Mouse (Mus musculus) MEL (cell line): ENCODE measurements around the gene Il23r. TPM values are rescaled to one million over a fixed set of nuclear protein-coding genes. Genes with fewer than 3 reads are reported as not detected.

Experiments
- DNase-seq: peaks from one replicate; pipeline ENCODE4 v3.0.0; 2011; ENCODE audit warnings: low read depth, low spot score
- H3K27ac ChIP-seq: 2 replicates; pipeline ENCODE4 v1.5.1; 2012; ENCODE audit warnings: low read depth, mild to moderate bottlenecking, control low read depth, low read length, moderate library complexity; ENCODE audit not compliant: control insufficient read depth
- H3K27me3 ChIP-seq, 2 experiments: fragments of 150-350 bp in 1 of 2; sonication (generic) in 1 of 2; 2 replicates each; pipeline ENCODE4 v1.6.1; 2012; ENCODE audit warnings: low read length in 2 of 2, mild to moderate bottlenecking in 2 of 2, improper control_type of control experiment in 1 of 2, moderate library complexity in 1 of 2; ENCODE audit not compliant: insufficient read depth in 2 of 2, control insufficient read depth in 1 of 2
- H3K36me3 ChIP-seq, 2 experiments: 2 replicates each; pipeline ENCODE4 v1.6.1; 2012 to 2014; ENCODE audit warnings: low read length in 2 of 2, improper control_type of control experiment in 1 of 2, inconsistent platforms in 1 of 2, mild to moderate bottlenecking in 1 of 2; ENCODE audit not compliant: insufficient read depth in 2 of 2, control insufficient read depth in 1 of 2
- H3K4me1 ChIP-seq, 2 experiments: fragments of 150-350 bp in 1 of 2; sonication (generic) in 1 of 2; 2 replicates each; pipeline ENCODE4 v1.6.1; 2012; ENCODE audit warnings: low read length in 2 of 2, improper control_type of control experiment in 1 of 2, mild to moderate bottlenecking in 1 of 2; ENCODE audit not compliant: insufficient read depth in 2 of 2, control insufficient read depth in 1 of 2
- H3K4me3 ChIP-seq, 2 experiments: fragments of 150-350 bp in 1 of 2; sonication (generic) in 1 of 2; 2 replicates each; pipeline ENCODE4 v1.5.1; 2012; ENCODE audit warnings: low read depth in 2 of 2, low read length in 2 of 2, mild to moderate bottlenecking in 2 of 2, moderate library complexity in 2 of 2, control low read depth in 1 of 2, improper control_type of control experiment in 1 of 2; ENCODE audit not compliant: control insufficient read depth in 1 of 2, insufficient read depth in 1 of 2
- H3K79me2 ChIP-seq: 2 replicates; pipeline ENCODE4 v1.6.1; 2012; ENCODE audit warnings: mild to moderate bottlenecking, low read length, moderate library complexity; ENCODE audit not compliant: control insufficient read depth, poor library complexity, insufficient read depth
- H3K9ac ChIP-seq: 2 replicates; pipeline ENCODE4 v1.6.1; 2012; ENCODE audit warnings: low read depth, mild to moderate bottlenecking, control low read depth, low read length, moderate library complexity; ENCODE audit not compliant: control insufficient read depth, poor library complexity, severe bottlenecking
- H3K9me3 ChIP-seq: fragments of 150-350 bp; sonication (generic); replicated peaks from 2 replicates; pipeline ENCODE4 v1.6.1; 2012; ENCODE audit warnings: mild to moderate bottlenecking, low read length, improper control_type of control experiment, moderate library complexity; ENCODE audit not compliant: insufficient read depth
- CHD2 ChIP-seq: IDR thresholded peaks from 2 replicates; pipeline ENCODE4 v1.6.1; 2011; ENCODE audit warnings: low read length, improper control_type of control experiment
- CTCF ChIP-seq, 3 experiments: IDR thresholded peaks in 2 of 3; conservative IDR thresholded peaks in 1 of 3; 2 replicates each; pipeline ENCODE4 v1.5.1; 2011 to 2012; ENCODE audit warnings: low read length in 3 of 3, low read depth in 2 of 3, mild to moderate bottlenecking in 2 of 3, improper control_type of control experiment in 1 of 3, inconsistent platforms in 1 of 3, mixed read lengths in 1 of 3, moderate library complexity in 1 of 3; ENCODE audit not compliant: control insufficient read depth in 1 of 3, insufficient read depth in 1 of 3, poor library complexity in 1 of 3, severe bottlenecking in 1 of 3
- E2F4 ChIP-seq: IDR thresholded peaks from 2 replicates; pipeline ENCODE4 v1.6.1; 2011; ENCODE audit warnings: low read depth, low read length, improper control_type of control experiment, borderline replicate concordance
- ELF1 ChIP-seq: IDR thresholded peaks from 2 replicates; pipeline ENCODE4 v1.6.1; 2014; ENCODE audit warnings: low read depth, mild to moderate bottlenecking, inconsistent platforms, low read length, improper control_type of control experiment, moderate library complexity
- JUND ChIP-seq: IDR thresholded peaks from 2 replicates; pipeline ENCODE4 v1.6.1; 2011; ENCODE audit warnings: low read depth, mild to moderate bottlenecking, improper control_type of control experiment, low read length
- KAT2A ChIP-seq: conservative IDR thresholded peaks from 2 replicates; pipeline ENCODE4 v1.6.1; 2012; ENCODE audit warnings: low read depth, low read length, improper control_type of control experiment, inconsistent platforms
- MAZ ChIP-seq: IDR thresholded peaks from 2 replicates; pipeline ENCODE4 v1.6.1; 2012; ENCODE audit warnings: low read depth, mild to moderate bottlenecking, inconsistent platforms, low read length, improper control_type of control experiment
- NELFE ChIP-seq: IDR thresholded peaks from 2 replicates; pipeline ENCODE4 v1.6.1; 2011; ENCODE audit warnings: low read depth, low read length, improper control_type of control experiment
- POLR2A ChIP-seq, 2 experiments: IDR thresholded peaks; 2 replicates each; pipeline ENCODE4 v1.6.1; 2011 to 2012; ENCODE audit warnings: low read length in 2 of 2, mild to moderate bottlenecking in 2 of 2, control low read depth in 1 of 2, improper control_type of control experiment in 1 of 2, low read depth in 1 of 2, moderate library complexity in 1 of 2; ENCODE audit not compliant: control insufficient read depth in 1 of 2, insufficient read depth in 1 of 2, poor library complexity in 1 of 2
- RCOR1 ChIP-seq: IDR thresholded peaks from 2 replicates; pipeline ENCODE4 v1.6.1; 2012; ENCODE audit warnings: low read depth, mild to moderate bottlenecking, inconsistent platforms, low read length, improper control_type of control experiment
- SIN3A ChIP-seq: IDR thresholded peaks from 2 replicates; pipeline ENCODE4 v1.6.1; 2012; ENCODE audit warnings: low read length, improper control_type of control experiment, inconsistent platforms
- TAL1 ChIP-seq: IDR thresholded peaks from 2 replicates; pipeline ENCODE4 v1.6.1; 2012; ENCODE audit warnings: mild to moderate bottlenecking, inconsistent platforms, low read length, moderate library complexity, mixed read lengths
- TCF12 ChIP-seq: IDR thresholded peaks from 2 replicates; pipeline ENCODE4 v1.6.1; 2014; ENCODE audit warnings: low read depth, mild to moderate bottlenecking, inconsistent platforms, low read length, improper control_type of control experiment, moderate library complexity
- USF1 ChIP-seq: IDR thresholded peaks from 2 replicates; pipeline ENCODE4 v1.6.1; 2014; ENCODE audit warnings: low read depth, mild to moderate bottlenecking, inconsistent platforms, low read length, improper control_type of control experiment, moderate library complexity
- USF2 ChIP-seq, 2 experiments: IDR thresholded peaks; 2 replicates each; pipeline ENCODE4 v1.6.1; 2011 to 2012; ENCODE audit warnings: improper control_type of control experiment in 2 of 2, low read length in 2 of 2, borderline replicate concordance in 1 of 2, inconsistent platforms in 1 of 2, low read depth in 1 of 2, mild to moderate bottlenecking in 1 of 2; ENCODE audit not compliant: insufficient read depth in 1 of 2
- ZC3H11A ChIP-seq: IDR thresholded peaks from 2 replicates; pipeline ENCODE4 v1.6.1; 2012; ENCODE audit warnings: low read depth, mild to moderate bottlenecking, inconsistent platforms, low read length, improper control_type of control experiment
- ZMIZ1 ChIP-seq: IDR thresholded peaks from 2 replicates; pipeline ENCODE4 v1.6.1; 2012; ENCODE audit warnings: low read depth, mild to moderate bottlenecking, inconsistent platforms, low read length, improper control_type of control experiment, moderate library complexity
- ZNF384 ChIP-seq: IDR thresholded peaks from 2 replicates; pipeline ENCODE4 v1.6.1; 2012; ENCODE audit warnings: low read depth, mild to moderate bottlenecking, inconsistent platforms, low read length, improper control_type of control experiment
- polyA plus RNA-seq, 2 experiments: library from polyadenylated mRNA; stranded (reverse) in 1 of 2; unstranded in 1 of 2; fragments of >175 nt in 1 of 2; fragments of >200 nt in 1 of 2; gene quantifications; 2 replicates each; pipeline versions ENCODE4 v1.2.1 to v1.2.4; 2012; ENCODE audit warnings: low replicate concordance in 2 of 2, low read depth in 1 of 2; ENCODE audit not compliant: insufficient read length in 2 of 2, insufficient read depth in 1 of 2, missing spikeins in 1 of 2
- total RNA-seq: library from RNA; depleted of rRNA; stranded (reverse); fragments of 300-350 nt; gene quantifications from 2 replicates; pipeline ENCODE4 v1.2.3, GENCODE M21; 2012

The Il23r gene
- total and polyA plus RNA-seq, 3 experiments, result not detected

GRCm38 (mm10) chr6:67434755-67435452 is 56.8 kb downstream of the Il23r start:
- Histone ChIP-seq H3K9ac (no peak overlapping the region), H3K36me3 (no peaks in the 10 kb centered on the region), H3K9me3 (no peaks in the 10 kb centered on the region), H3K4me3 (no peak overlapping the region), H3K4me1 (no peaks in the 10 kb centered on the region), H3K79me2 (no peaks in the 10 kb centered on the region), H3K27me3 (peaks cover 0 to 3% of the 10 kb centered on the region in 2 experiments; a peak in 3 of 4 replicates), H3K27ac (no peak overlapping the region)
- TF ChIP-seq E2F4, result no peak
- no peak for TF ChIP-seq TCF12
- TF ChIP-seq CTCF (IDR thresholded peaks at IDR 0.05 in 2 of 3, conservative IDR thresholded peaks at IDR 0.05 in 1 of 3; ENCODE audit: control insufficient read depth in 1 of 3, insufficient read depth in 1 of 3, low read depth in 2 of 3, low read length in 3 of 3, poor library complexity in 1 of 3, severe bottlenecking in 1 of 3), result no peak
- no peak for TF ChIP-seq USF1
- no peak for TF ChIP-seq NELFE
- TF ChIP-seq JUND, result no peak
- TF ChIP-seq KAT2A, result no peak
- no peak for TF ChIP-seq ZC3H11A
- TF ChIP-seq SIN3A, result no peak
- no peak for TF ChIP-seq ELF1
- TF ChIP-seq TAL1, result no peak
- no peak for TF ChIP-seq ZMIZ1
- no peak for DNase-seq

DNA sequence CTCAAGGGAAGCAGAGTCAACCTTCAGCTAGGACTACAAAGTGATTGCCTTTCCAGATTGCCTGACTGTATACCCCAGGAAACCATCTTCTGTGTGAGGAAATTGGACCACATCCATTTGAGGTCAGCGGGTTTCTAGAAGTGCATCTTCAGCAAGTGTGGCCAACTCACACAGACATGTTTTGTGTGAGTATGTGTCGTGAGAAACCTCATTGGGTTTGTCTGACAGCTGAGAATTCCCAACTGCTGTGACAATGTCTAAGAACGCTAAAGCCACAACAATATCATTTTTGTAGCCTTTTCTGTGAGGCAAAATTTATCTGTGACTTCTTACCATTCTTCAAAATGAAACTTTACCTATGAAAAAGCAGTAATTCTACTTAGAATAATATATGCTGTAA is 59.8 kb downstream of the Il23r start:
- no peak for TF ChIP-seq POLR2A (IDR thresholded peaks at IDR 0.05; ENCODE audit: control insufficient read depth in 1 of 2, insufficient read depth in 1 of 2, low read depth in 1 of 2, low read length in 2 of 2, poor library complexity in 1 of 2)
- TF ChIP-seq USF2 (IDR thresholded peaks at IDR 0.05; ENCODE audit: borderline replicate concordance in 1 of 2, insufficient read depth in 1 of 2, low read depth in 1 of 2, low read length in 2 of 2), result no peak
- no peaks in the 10 kb centered on the region for H3K4me1 ChIP-seq
- peaks cover 0 to 3% of the 10 kb centered on the region in 2 experiments; a peak in 3 of 4 replicates for H3K27me3 ChIP-seq
- H3K4me3 ChIP-seq, result no peak overlapping the region
- no peak overlapping the region for H3K9ac ChIP-seq
- no peak for DNase-seq
- H3K9me3 ChIP-seq, result no peaks in the 10 kb centered on the region
- H3K27ac ChIP-seq, result no peak overlapping the region
- no peaks in the 10 kb centered on the region for H3K36me3 ChIP-seq
- no peaks in the 10 kb centered on the region for H3K79me2 ChIP-seq

GRCm38 (mm10) chr6:67421761-67422160 is 69.9 kb downstream of the Il23r start:
- TF ChIP-seq CHD2 (no peak), TCF12 (no peak), E2F4 (no peak), ZNF384 (no peak), RCOR1 (no peak), MAZ (no peak)
- H3K9me3 ChIP-seq, result no peaks in the 10 kb centered on the region
- H3K36me3 ChIP-seq, result no peaks in the 10 kb centered on the region

More at GRCm38 (mm10) chr6:67421761-67422160, 69.9 kb downstream of the Il23r start:
- Histone ChIP-seq H3K9ac (no peak overlapping the region), H3K4me1 (no peaks in the 10 kb centered on the region), H3K4me3 (no peak overlapping the region), H3K27me3 (peaks cover 0 to 1% of the 10 kb centered on the region in 2 experiments; a peak in 3 of 4 replicates), H3K79me2 (no peaks in the 10 kb centered on the region), H3K27ac (no peak overlapping the region)
- no peak for DNase-seq
